Mouse (Mus musculus): ENCODE measurements around the gene Tpcn1. TPM values are rescaled to one million over a fixed set of nuclear protein-coding genes. Genes with fewer than 3 reads are reported as not detected.
A peak's percentile ranks its signal among the peaks of the same experiment; 100 is the strongest.

Gene Tpcn1
- polyA plus RNA-seq, 1 experiment from 2014 or later = 15.6 TPM

GRCm38 (mm10) chr5:120574469-120575063, 13.9 kb downstream of the Tpcn1 start:
- WGBS = 81% methylated on average over 10 of the region's 10 CpGs
- peaks cover 37% of the 10 kb centered on the region for H3K4me1 ChIP-seq (replicated peaks)

DNA sequence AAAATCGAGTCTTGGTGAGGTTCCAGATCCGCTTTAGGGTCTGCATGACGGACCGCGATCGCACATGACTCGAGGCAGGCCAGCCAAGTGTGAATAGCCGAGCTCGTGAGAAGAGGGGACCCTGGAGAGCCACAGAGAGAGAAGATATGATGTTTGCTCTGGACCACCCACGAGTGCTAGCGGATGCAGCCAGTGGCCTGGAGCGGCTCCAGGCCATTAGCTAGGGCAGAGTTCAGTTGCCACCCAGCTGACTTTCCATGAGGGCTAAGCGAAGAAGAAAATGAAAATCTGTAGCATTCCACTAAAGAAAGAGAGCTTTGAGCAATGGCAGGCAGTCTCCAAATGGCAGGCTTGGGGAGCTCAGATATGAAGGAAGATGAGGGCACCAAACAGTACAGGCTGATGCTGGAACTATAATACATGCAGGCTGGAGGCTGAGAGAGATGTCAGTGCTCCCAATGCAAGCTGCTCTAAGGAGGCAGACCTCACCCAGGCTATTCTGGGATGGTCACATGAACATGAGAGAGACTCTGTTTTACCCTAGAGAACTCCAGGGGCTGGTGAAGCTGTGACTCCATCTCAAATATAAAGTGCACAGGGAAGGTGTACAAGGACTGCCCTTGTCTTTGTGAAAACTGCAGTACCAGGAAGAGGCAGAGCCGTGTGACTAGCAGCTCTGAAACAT, 17.3 kb downstream of the Tpcn1 start:
- no peak overlapping the region for H3K4me3 ChIP-seq (replicated peaks)
- peaks cover 53% of the 10 kb centered on the region for H3K4me1 ChIP-seq (replicated peaks)
- H3K27ac ChIP-seq = no peak overlapping the region; the same call in 1 of the 2 replicates
- H3K4me2 ChIP-seq (replicated peaks) = no peak overlapping the region
- no peaks in the 10 kb centered on the region for H3K36me3 ChIP-seq
- no peak for ATAC-seq
- WGBS = 60% methylated on average over 14 of the region's 14 CpGs
- no peaks in the 10 kb centered on the region for H3K9me3 ChIP-seq
- no peak overlapping the region for H3K9ac ChIP-seq (replicated peaks)
- H3K27me3 ChIP-seq = no peaks in the 10 kb centered on the region

More at GRCm38 (mm10) chr5:120574469-120575063, 13.9 kb downstream of the Tpcn1 start:
- H3K27me3 ChIP-seq = no peaks in the 10 kb centered on the region
- H3K27ac ChIP-seq = no peak overlapping the region
- H3K36me3 ChIP-seq = no peaks in the 10 kb centered on the region
- no peaks in the 10 kb centered on the region for H3K9me3 ChIP-seq
- H3K9ac ChIP-seq (replicated peaks) = no peak overlapping the region
- no peak overlapping the region for H3K4me2 ChIP-seq (replicated peaks)
- ATAC-seq = no peak
- H3K4me3 ChIP-seq (replicated peaks) = no peak overlapping the region

GRCm38 (mm10) chr5:120570289-120570897, 18.1 kb downstream of the Tpcn1 start:
- no peaks in the 10 kb centered on the region for H3K36me3 ChIP-seq
- H3K4me1 ChIP-seq (replicated peaks) = peaks cover 61% of the 10 kb centered on the region
- H3K9ac ChIP-seq (replicated peaks) = no peak overlapping the region
- H3K4me2 ChIP-seq (replicated peaks) = no peak overlapping the region
- no peak for ATAC-seq
- H3K4me3 ChIP-seq (replicated peaks) = no peak overlapping the region
- no peak overlapping the region for H3K27ac ChIP-seq
- H3K9me3 ChIP-seq = no peaks in the 10 kb centered on the region
- H3K27me3 ChIP-seq = no peaks in the 10 kb centered on the region
- 81% methylated on average over 11 of the region's 11 CpGs for WGBS

GRCm38 (mm10) chr5:120569791-120570190, 18.7 kb downstream of the Tpcn1 start:
- no peaks in the 10 kb centered on the region for H3K27me3 ChIP-seq
- no peaks in the 10 kb centered on the region for H3K36me3 ChIP-seq
- WGBS = 91% methylated on average over 3 of the region's 3 CpGs
- ATAC-seq = no peak
- H3K27ac ChIP-seq = no peak overlapping the region
- no peaks in the 10 kb centered on the region for H3K9me3 ChIP-seq
- no peak overlapping the region for H3K9ac ChIP-seq (replicated peaks)
- H3K4me2 ChIP-seq (replicated peaks) = no peak overlapping the region
- H3K4me1 ChIP-seq (replicated peaks) = peaks cover 67% of the 10 kb centered on the region
- H3K4me3 ChIP-seq (replicated peaks) = no peak overlapping the region

- Histone ChIP-seq H3K27ac (peak overlapping the region; percentile 87), H3K9ac (replicated peaks) (no peak overlapping the region), H3K9me3 (no peaks in the 10 kb centered on the region), H3K4me3 (replicated peaks) (no peak overlapping the region), H3K27me3 (no peaks in the 10 kb centered on the region), H3K4me2 (replicated peaks) (no peak overlapping the region; the same call in 1 of the 2 replicates), H3K36me3 (no peaks in the 10 kb centered on the region), H3K4me1 (replicated peaks) (peaks cover 74% of the 10 kb centered on the region)
- WGBS = 88% methylated on average over 4 of the region's 4 CpGs
- no peak for ATAC-seq
Measured at GRCm38 (mm10) chr5:120568964-120569363, 19.5 kb downstream of the Tpcn1 start.

- Histone ChIP-seq H3K4me1 (replicated peaks) (peaks cover 80% of the 10 kb centered on the region), H3K27me3 (no peaks in the 10 kb centered on the region), H3K4me3 (replicated peaks) (no peak overlapping the region), H3K36me3 (no peaks in the 10 kb centered on the region), H3K9ac (replicated peaks) (peak overlapping the region; percentile 56), H3K4me2 (replicated peaks) (peak overlapping the region; percentile 9), H3K27ac (peak overlapping the region; percentile 87), H3K9me3 (no peaks in the 10 kb centered on the region)
- WGBS = 59% methylated on average over 9 of the region's 9 CpGs
- ATAC-seq = no peak
Measured at GRCm38 (mm10) chr5:120568336-120568768, 20.1 kb downstream of the Tpcn1 start.

- peak overlapping the region; percentile 9 for H3K4me2 ChIP-seq (replicated peaks)
- H3K36me3 ChIP-seq = no peaks in the 10 kb centered on the region
- no peak overlapping the region for H3K4me3 ChIP-seq (replicated peaks)
- peaks cover 84% of the 10 kb centered on the region for H3K4me1 ChIP-seq (replicated peaks)
- H3K27ac ChIP-seq = peak overlapping the region; percentile 87
- 28% methylated on average over 14 of the region's 14 CpGs for WGBS
- H3K27me3 ChIP-seq = no peaks in the 10 kb centered on the region
- H3K9ac ChIP-seq (replicated peaks) = peak overlapping the region; percentile 56
- peak; percentile 22; the same call in 1 of the 2 replicates for ATAC-seq
- no peaks in the 10 kb centered on the region for H3K9me3 ChIP-seq
Measured at GRCm38 (mm10) chr5:120567761-120568211, 20.7 kb downstream of the Tpcn1 start.

DNA sequence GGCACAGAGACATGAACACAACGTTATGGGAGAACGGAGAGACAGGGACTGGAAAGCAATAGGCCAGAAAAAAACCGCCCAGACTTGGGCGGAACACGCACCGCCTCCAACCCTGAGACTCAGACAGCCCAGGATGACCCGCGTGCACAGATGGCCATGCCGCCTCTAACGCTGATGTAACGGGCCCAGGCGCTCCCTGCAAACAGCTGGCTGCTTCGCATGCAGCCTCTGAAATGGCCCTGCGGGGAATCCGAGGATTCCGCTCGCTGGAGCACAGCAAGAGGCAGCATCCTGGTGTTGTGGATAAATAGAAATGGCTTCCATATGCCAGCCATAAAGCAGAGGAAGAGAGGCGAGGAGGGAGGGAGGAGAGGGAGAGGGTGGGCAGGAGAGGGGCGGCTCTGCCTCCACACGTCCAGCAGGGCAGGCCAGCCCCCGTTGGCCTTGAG, 21.2 kb downstream of the Tpcn1 start:
- Histone ChIP-seq H3K36me3 (no peaks in the 10 kb centered on the region), H3K9me3 (no peaks in the 10 kb centered on the region), H3K4me2 (replicated peaks) (peak overlapping the region; percentile 9; the same call in 1 of the 2 replicates), H3K4me1 (replicated peaks) (peaks cover 83% of the 10 kb centered on the region), H3K27me3 (no peaks in the 10 kb centered on the region), H3K4me3 (replicated peaks) (no peak overlapping the region), H3K9ac (replicated peaks) (peak overlapping the region; percentile 56; the same call in 1 of the 2 replicates), H3K27ac (peak overlapping the region; percentile 87)
- ATAC-seq = peak; percentile 44
- WGBS = 12% methylated on average over 21 of the region's 21 CpGs

- no peak; the same call in 1 of the 2 replicates for ATAC-seq
- peak overlapping the region; percentile 9; the same call in 1 of the 2 replicates for H3K4me2 ChIP-seq (replicated peaks)
- H3K27me3 ChIP-seq = no peaks in the 10 kb centered on the region
- no peak overlapping the region for H3K4me3 ChIP-seq (replicated peaks)
- peaks cover 81% of the 10 kb centered on the region for H3K4me1 ChIP-seq (replicated peaks)
- peak overlapping the region; percentile 87 for H3K27ac ChIP-seq
- no peaks in the 10 kb centered on the region for H3K9me3 ChIP-seq
- no peaks in the 10 kb centered on the region for H3K36me3 ChIP-seq
- 49% methylated on average over 9 of the region's 9 CpGs for WGBS
- H3K9ac ChIP-seq (replicated peaks) = 0 out of 2 replicates have a peak overlapping the region, but pooled peaks have one; percentile 56
Measured at GRCm38 (mm10) chr5:120566681-120567252, 21.7 kb downstream of the Tpcn1 start.

- Histone ChIP-seq H3K9me3 (no peaks in the 10 kb centered on the region), H3K4me1 (replicated peaks) (peaks cover 77% of the 10 kb centered on the region), H3K4me2 (replicated peaks) (0 out of 2 replicates have a peak overlapping the region, but pooled peaks have one; percentile 7), H3K4me3 (replicated peaks) (no peak overlapping the region), H3K9ac (replicated peaks) (peak overlapping the region; percentile 36; the same call in 1 of the 2 replicates), H3K36me3 (no peaks in the 10 kb centered on the region), H3K27me3 (no peaks in the 10 kb centered on the region), H3K27ac (peak overlapping the region; percentile 87)
- ATAC-seq = peak; percentile 70
- WGBS = 25% methylated on average over 5 of the region's 5 CpGs
Measured at GRCm38 (mm10) chr5:120566101-120566500, 22.4 kb downstream of the Tpcn1 start.

- H3K4me3 ChIP-seq (replicated peaks) = no peak overlapping the region
- no peaks in the 10 kb centered on the region for H3K36me3 ChIP-seq
- peak overlapping the region; percentile 36 for H3K9ac ChIP-seq (replicated peaks)
- no peak for ATAC-seq
- 0 out of 2 replicates have a peak overlapping the region, but pooled peaks have one; percentile 7 for H3K4me2 ChIP-seq (replicated peaks)
- WGBS = 40% methylated on average over 15 of the region's 15 CpGs
- no peaks in the 10 kb centered on the region for H3K27me3 ChIP-seq
- H3K4me1 ChIP-seq (replicated peaks) = peaks cover 78% of the 10 kb centered on the region
- H3K27ac ChIP-seq = peak overlapping the region; percentile 87
- no peaks in the 10 kb centered on the region for H3K9me3 ChIP-seq
Measured at GRCm38 (mm10) chr5:120565171-120565905, 23.1 kb downstream of the Tpcn1 start.
